Mouse (Mus musculus) MEL-GATA-1-ER (cell line): Measurements from ENCODE around the gene Abhd16a.

ENCODE experiments used
- DNase-seq: peaks from one replicate; pipeline ENCODE4 v3.0.0-alpha.2; 2012; ENCODE audit warnings: low read depth; ENCODE audit errors: extremely low read depth

Gene Abhd16a

DNA sequence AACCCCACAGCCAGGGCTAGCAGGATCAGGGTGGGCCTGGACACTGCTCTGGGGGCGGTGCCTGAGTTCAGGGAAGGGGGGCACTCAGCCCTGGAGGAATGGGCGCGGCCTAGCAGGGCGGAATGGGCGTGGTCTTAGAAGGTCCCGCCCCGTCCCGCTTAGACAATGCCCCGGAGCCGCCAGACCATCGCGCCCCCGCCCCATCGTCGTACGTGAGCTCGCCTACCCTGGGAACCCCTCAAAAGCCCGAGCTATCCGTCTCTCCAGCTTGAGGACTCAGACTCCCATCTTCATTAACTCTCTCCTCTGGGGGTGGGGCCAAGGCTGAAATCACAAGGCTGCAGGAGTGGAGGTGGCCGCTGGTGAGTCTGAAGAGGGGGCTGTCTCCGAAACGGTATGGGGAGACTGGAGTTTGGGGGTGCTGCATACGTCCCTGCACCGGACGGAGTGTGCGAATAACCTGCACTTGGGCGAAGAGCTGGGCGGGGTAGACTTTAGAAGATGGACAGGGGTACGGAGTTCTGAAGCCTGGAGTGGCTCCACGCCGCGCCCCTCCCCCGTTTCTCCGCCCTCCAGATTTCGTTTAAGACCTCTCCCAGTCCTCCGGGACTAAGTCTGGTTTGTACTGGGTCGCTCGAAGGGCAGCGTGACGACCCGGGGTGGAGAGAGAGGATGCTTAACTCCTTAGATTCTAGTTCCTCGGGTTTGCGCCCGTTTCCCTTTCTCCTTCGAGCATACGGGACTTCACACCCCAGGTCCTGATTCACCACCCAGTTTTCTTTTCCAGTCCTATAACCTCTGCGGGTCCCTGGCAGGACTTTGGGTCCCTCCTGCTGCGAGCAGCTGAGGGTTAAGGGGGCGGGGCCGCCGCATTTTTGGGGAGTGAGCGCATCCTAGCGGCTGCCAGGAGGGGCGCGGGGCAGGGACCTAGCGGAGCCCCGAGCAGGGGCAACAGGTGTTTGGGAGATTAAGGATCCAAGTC lies 29.9 kb upstream of the Abhd16a start, which contains the start of gene Ddah2:
Gene Ddah2 (plus strand): TSS at position 125 of the 982 bp plus-strand sequence.
- DNase-seq, result no peak

DNA sequence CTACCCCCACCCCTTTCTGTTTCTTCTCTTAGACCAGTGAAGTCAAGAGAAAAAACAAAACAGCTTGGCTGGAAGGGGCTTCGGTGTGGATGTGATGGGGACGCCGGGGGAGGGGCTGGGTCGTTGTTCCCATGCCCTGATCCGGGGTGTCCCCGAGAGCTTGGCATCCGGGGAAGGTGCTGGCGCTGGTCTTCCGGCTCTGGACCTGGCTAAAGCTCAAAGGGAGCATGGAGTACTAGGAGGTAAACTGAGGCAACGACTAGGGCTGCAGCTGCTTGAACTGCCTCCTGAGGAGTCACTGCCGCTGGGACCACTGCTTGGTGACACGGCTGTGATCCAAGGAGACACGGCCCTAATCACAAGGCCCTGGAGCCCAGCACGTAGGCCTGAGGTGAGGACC lies 29.0 kb upstream of the Abhd16a start:
- no peak for DNase-seq

DNA sequence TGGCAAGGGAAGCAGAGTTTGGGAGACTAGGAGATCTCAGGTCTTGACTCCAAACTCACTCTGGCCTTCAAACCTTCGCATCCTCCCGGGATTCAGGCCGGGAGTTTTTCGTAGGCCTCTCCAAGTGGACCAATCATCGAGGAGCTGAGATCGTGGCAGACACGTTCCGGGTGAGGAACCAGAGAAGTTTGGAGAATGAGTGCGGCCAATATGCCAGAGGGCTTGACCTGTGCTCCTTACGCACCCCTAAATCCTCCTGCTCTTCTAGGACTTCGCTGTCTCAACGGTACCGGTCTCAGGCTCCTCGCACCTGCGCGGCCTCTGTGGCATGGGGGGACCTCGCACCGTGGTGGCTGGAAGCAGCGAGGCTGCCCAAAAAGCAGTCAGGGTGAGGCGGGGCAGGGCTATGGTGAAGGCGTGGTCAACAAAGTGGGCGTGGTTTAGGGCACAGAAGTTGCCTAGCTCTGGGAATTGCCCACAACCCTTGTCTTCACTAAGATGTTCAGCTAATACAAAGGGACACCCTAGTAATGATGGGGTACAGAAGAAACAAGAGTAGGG lies 28.2 kb upstream of the Abhd16a start:
- DNase-seq, result no peak

DNA sequence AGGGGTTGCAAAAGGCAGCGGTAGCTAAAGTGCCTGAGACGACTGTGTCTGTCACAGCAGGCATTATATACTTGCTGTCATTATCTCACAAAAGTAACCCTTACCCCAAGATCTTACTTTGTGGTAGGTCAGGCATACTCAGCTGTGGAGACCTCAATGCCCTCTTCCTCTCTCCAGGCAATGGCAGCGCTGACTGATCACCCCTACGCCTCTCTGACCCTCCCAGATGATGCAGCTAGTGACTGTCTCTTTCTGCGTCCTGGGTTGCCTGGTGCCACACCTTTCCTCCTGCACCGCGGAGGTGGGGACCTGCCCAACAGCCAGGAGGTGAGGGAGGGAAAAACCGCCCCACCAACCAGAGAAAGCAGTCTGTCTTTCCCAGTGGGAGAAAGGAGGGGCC lies 27.8 kb upstream of the Abhd16a start:
- DNase-seq, result no peak

DNA sequence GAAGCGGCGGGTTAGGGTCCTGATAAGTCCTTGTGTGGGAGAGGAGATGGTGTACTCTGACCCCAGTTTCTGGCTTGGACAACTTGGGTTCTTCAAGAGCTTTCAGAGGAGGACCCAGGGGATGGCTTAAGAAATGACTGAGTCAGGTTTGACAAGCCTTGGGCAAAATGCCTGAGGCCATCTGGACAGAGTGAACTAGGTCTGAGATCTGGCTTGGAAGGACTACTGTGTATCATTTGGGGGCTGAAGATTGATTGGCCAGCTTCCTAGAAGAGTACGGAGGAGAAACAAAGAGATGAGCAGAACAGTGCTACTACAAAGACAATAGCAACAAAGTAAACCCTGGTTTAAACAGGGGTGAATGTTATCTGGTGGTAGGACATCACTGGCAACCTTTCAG lies 25.6 kb upstream of the Abhd16a start:
- DNase-seq, result no peak

DNA sequence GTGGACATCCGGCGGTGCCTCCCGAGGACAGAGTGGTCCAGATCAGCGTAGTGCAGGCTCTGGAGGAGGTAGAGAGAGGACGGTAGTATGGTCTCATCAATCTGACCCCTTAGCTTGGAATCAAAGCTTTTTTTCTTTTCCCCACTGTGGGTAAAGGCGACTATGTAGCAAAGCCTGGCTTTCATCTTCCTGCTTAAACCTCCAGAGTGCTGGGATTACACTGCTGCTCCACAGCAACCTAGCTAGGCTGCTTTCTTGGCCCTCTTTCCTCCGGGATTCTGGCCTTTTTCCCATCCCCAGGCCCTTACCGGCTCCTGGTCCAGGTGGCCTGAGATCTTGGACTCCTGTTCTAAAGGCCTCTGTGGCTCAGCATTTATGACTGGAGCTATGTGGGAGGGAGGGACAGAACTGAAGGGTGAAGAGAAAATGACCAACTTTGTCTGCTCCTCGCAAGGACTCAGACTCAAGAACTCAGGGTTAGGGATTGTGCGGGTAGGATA lies 24.6 kb upstream of the Abhd16a start:
- no peak for DNase-seq

DNA sequence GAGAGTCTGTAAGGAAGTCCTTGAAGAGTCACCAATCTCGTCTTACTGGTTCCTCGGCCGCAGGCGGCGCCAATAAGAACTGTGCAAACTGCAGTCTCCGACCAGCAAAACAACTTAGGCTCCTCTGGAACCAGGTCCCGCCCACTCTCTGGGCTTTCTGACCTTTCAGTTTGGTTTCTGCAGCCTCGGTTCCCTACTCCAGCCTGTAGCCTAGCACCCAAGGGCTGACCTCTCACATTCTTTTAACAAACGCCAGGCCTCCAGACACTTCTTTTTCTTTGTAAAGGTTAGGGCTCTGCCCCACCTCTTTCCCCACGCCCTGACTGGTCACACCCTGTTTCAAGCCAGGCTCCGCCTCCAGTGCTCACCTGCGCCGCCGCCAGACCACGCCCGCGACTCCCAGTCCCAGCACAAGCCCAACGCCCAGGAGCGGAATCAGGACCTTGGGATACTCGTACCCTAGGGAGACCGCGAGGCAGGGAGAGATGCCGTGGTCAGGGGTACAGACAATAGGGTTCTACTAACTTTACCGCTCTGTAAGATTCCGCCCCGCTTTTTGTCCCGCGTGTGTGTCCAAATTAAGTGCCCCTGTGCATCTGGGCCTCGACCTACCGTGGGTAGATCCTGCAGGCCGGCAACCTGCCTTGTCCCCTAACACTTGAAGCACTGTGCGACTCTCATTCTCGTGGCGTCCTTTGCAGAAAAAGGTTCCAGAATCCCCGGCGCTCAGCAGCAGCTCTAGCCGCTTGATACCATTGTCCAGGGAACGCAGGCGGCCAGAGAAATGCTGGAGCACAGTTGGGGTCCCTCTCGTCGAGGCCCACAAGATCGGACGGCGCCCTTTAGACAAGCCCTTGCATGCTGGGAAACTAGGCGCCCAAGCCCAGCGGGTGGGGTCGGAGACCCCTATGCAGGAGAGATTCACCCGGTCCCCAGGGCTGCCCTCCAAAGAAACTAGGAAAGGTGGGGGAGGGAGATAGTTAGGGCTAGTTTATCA lies 23.8 kb upstream of the Abhd16a start, which contains the start of gene Ly6g6c:
Gene Ly6g6c (plus strand): TSS at position 438 of the 997 bp plus-strand sequence.
- no peak for DNase-seq

DNA sequence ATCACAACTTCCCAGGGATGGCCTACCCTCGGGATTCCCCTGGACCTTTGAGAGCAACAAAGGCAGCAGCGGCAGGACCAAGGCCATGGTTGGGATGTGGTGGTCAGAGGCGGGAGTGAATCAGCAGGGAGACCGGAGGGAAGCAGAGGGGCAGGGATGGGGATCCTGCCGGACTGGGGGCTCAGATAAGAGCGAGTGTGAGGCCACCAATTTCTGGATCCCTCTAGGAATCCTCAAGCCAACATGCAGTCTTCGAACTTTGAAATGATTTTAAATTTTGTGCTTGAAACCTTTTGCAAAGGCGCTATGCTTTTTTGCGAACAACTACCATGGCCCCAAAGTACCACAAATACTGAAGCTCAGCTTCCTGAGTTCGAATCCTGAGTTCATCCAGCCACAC lies 23.0 kb upstream of the Abhd16a start, which contains the start of gene Mpig6b:
Gene Mpig6b (minus strand): TSS at position 101 of the 400 bp plus-strand sequence.
- DNase-seq, result no peak

DNA sequence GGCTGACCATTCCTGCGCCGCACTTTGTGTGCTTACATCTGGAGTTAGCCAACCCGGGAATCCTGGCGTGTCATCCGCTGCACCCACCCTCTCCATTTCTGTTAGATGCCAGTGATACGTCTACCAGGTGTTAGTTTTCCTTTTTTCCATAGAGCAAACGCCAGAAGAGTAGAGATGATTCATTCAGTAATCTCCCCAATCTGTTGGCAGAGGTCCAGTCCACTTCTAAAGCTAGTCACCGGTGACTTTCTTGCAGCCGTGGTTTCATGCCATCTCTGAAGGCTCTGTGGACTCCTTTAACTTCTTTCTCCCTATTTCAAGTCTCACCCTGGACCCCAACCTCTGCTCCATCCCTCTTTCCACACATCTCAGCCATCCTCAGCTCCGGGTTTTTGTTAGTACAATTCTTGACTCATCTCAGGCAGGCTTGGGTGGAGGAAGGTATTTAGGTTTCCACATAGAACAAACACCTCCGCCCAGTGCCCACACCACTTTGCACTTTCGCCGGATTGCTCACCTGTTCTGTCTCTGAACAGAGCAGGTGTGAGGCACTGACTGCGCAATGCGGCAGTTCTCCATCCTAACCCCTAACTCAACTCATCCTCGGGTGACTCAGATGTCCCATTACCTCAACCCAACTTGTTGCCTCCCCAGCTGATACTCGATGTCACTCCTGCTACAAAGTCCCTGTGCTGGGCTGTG lies 20.7 kb upstream of the Abhd16a start:
- no peak for DNase-seq

DNA sequence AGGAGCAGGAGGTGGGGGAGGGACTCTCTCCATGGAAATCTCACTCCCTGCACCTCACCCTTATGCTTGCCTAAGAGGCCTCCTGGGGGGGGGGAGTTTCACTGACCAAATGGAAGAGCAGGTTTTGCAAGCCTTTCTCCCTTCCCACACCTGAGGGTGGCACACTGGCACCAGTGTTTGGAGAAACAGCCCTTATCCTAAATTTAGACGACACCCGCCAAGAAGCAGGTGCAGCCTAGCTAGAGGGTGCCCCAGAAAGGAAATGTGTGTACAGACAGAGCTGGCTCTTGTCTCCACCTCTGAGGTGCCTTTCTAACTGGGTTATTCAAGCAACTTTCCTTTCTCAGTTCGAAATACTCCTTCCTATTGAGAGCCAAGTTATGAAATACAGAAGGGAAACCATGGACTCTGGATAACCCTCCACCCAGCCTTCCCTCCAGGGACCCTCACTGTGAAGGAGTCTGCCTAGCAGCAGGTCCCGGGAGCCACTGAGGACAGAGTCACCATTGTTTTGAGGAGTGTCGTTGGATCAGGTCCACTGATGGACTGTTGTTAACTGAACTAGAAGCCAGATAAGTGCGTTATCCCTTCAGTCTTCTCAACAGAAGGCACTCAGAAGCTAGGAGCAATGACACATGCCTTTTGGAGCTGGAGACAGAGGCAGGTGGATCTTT lies 18.4 kb upstream of the Abhd16a start:
- no peak for DNase-seq

DNA sequence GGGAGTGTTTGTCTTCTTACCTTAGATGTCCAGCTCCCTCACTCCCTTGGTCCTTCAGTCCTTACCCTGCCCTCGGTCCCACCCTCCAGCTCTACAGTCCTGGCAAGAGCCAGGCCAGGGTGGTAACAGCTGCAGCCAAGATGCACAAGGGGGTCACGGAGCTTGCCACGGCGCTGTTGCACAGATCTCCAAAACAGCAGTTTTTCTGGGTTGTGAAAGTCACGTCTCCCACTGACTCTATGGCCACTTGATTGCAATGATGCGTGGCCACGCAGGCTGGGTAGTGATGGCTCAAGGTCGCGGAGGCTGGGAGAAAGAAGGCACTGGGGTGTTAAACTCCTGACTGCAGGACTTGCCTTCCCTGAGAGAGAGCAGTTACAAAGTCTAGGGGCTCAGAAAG lies 17.6 kb upstream of the Abhd16a start:
- DNase-seq, result no peak

DNA sequence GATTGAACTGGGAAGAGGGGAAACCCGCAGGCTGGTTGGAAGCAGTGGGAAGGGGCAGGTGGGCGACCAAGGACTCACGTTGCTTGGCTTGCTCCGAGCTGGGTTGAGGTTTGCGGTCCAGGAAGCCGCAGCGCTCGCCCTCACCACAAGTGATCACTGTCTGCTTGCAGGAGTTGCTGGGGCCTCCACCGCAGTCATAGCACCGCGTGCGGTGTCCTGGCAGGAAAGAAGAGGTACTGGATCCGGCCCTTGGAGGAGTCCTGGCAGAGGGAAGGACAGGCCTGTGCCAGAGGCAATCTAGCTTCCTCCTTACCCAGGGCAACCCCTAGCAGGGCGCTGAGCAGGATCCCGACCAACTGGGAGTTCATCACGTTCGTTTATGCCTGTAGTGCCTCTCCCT lies 15.0 kb upstream of the Abhd16a start:
- no peak for DNase-seq

DNA sequence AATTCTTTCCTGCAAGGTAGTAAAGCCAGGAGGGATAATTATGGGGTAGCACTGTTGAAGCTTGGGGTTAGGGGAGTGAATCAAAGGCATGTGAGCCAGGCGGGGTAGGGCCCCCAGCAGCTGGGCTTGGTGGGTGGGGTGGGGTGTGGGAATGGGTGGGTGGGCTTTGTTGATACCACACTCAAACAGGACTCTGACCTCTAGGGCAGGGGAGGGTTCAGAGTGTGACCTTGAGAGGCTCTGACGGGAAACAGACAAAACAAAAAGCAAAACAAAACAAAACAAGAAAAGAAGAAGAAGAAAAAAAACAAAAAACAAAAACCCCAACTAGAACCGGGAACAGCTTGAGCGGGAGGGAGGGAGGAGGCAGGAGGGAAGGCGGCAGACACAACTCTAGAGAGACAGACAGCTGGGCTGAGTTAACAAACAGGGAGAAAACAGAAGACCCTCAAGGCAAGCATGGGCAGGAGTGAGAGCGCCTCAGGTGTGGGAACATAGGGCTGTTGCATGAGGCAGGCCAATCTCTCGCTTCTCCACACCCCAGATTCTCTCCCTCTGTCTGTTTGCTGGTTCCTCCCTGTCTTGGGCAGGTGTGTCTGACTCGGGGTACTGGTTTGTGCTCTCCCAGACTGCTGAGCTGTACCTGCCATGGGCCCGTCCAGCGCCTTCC lies 12.4 kb upstream of the Abhd16a start, which contains the start of gene Ly6g6e:
Gene Ly6g6e (plus strand): TSS at position 396 of the 670 bp plus-strand sequence.
- DNase-seq, result no peak

DNA sequence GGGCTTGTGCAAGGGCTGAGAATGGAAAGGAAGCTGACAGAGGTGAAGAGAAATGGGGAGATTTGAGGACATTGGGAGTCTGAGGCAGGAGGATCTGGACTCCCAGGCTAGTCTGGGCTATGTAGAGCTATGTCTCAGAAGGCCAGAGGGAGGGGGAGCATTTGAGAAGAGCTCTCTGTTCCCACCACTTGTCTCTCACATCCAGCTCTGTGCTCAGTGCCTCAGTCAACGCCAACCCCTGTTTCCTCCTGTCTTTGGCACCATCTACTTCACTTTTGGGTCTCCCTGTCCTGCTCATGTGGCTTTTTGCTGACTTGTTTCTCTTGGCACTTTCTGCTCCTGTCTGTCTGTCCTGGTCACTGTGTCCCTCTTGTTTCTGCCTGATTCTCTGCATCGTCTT lies 11.8 kb upstream of the Abhd16a start:
- DNase-seq, result no peak

DNA sequence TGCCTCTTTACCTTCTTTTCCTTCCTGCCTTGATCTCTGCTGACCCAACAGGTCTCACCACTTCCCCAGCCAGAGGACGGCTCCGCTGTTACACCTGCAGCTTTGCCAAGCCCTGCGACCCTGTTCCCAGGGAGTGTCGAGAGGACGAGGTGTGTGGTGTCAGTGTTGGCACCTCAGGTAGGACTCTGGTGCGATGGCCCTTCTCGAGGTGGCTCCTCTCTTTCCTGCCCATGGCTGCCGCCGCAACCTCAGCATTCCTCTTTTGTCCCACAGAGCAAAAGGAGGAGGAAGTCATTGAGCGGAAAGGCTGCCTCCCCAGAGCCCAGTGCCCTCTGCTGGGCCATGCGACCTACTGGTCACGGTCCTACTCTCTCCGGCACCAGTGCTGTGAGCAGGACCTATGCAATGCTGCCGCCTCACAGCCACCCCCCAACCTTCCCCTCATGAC lies 11.3 kb upstream of the Abhd16a start, which contains the start of gene Ly6g6d:
Gene Ly6g6d (minus strand): TSS at position 280 of the 448 bp plus-strand sequence.
- DNase-seq, result no peak

DNA sequence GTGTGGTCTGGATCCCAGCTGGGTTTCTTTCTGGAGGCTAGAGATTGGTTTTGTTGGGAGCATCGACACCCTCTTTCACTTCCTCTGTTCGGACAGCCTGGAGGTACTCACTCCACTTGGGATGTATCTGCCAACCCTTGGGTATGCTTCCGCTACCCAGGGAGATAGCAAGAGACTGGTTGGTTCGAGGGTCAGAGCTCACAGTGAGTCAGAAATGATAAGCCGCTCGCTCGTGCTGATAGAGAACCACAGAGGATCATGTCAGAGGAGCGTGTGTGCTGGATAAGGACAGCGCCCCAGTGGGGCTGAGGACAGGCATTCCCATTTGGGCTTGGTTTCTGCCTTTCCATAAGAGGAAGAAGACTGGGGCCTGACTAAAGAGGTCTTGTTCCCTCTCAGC lies 9.3 kb upstream of the Abhd16a start:
- peak; percentile 99 for DNase-seq

DNA sequence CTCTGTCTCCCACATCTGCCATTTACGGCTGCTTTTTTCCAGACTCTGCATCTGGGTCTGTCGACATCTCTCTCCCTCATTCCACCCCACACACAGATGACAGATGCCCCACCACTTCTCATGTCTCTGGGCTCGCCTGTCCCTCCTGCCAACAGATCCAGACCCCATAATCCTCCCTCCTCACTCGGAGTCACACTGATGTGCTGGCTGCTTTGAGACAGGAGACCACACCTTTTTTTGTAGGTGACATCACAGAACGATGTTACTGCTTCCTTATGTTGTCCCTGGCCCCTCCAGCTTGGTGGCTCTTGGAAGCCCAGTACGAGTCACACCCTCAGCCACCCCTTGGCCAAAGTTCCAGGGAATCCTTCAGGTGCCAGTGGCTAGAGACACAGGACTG lies 8.8 kb upstream of the Abhd16a start:
- DNase-seq, result no peak

DNA sequence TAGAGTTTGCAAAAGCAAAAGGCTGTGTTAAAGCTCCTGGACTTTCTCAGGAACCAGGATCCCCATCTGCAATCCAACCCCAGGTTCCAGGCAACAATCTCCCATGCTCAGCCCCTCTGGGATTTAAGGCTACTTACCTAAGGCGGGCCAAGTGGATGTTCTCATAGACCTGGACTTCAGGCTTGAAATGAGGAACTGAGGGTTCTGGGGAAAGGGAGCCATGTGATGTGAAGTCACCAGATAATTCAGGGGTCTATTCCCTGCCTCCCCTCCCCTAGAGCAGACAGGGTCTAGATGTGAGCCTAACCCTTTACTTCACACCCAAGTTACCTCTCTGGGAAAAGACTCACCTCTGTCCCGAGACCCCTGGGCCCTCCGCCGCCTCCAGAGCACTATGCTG lies 8.4 kb upstream of the Abhd16a start:
- DNase-seq, result peak; percentile 56
